Mouse (Mus musculus) liver, embryonic 14.5 days (tissue): ENCODE measurements around the gene Ubxn7. TPM values are rescaled to one million over a fixed set of nuclear protein-coding genes. Genes with fewer than 3 reads are reported as not detected.
A peak's percentile ranks its signal among the peaks of the same experiment; 100 is the strongest.

Experiments
- ATAC-seq: fragments of 200-750 bp; cut with Nextera tagmentation; 2 replicates; pipeline ENCODE4 v1.8.0; 2017; ENCODE audit warnings: moderate number of reproducible peaks, mild to moderate bottlenecking, moderate library complexity; ENCODE audit not compliant: insufficient read depth
- DNase-seq, 3 experiments: peaks; one replicate each; pipeline ENCODE4 v3.0.0-alpha.2; 2012 to 2013; ENCODE audit warnings: low read depth in 3 of 3, low spot score in 3 of 3
- H3K27ac ChIP-seq: fragments of 300-500 bp; sonication (generic); 2 replicates; pipeline ENCODE4 v1.5.1; 2014; ENCODE audit warnings: moderate library complexity, mild to moderate bottlenecking, control low read depth, inconsistent platforms
- H3K27me3 ChIP-seq: fragments of 300-500 bp; sonication (generic); 2 replicates; pipeline ENCODE4 v1.6.1; 2014; ENCODE audit warnings: mild to moderate bottlenecking, low read length, moderate library complexity; ENCODE audit not compliant: control insufficient read depth, insufficient read depth
- H3K36me3 ChIP-seq: fragments of 300-500 bp; sonication (generic); replicated peaks from 2 replicates; pipeline ENCODE4 v1.6.1; 2014; ENCODE audit warnings: low read depth; ENCODE audit not compliant: control insufficient read depth, insufficient read depth
- H3K4me1 ChIP-seq, 2 experiments: fragments of 200-500 bp in 1 of 2; fragments of 300-500 bp in 1 of 2; sonication (generic) in 1 of 2; replicated peaks; 2 replicates each; pipeline ENCODE4 v1.6.1; 2012 to 2014; ENCODE audit warnings: antibody characterized with exemption in 1 of 2, inconsistent platforms in 1 of 2, low read length in 1 of 2; ENCODE audit not compliant: control insufficient read depth in 2 of 2, insufficient read depth in 2 of 2
- H3K4me2 ChIP-seq: fragments of 300-500 bp; sonication (generic); 2 replicates; pipeline ENCODE4 v1.6.1; 2014; ENCODE audit warnings: low read depth, mild to moderate bottlenecking, control low read depth, moderate library complexity
- H3K4me3 ChIP-seq, 2 experiments: fragments of 200-500 bp in 1 of 2; fragments of 300-500 bp in 1 of 2; sonication (generic) in 1 of 2; 2 replicates each; pipeline ENCODE4 v1.5.1; 2012 to 2014; ENCODE audit warnings: low read depth in 2 of 2, low read length in 2 of 2, mild to moderate bottlenecking in 2 of 2, control low read depth in 1 of 2, inconsistent platforms in 1 of 2, moderate library complexity in 1 of 2; ENCODE audit not compliant: insufficient read depth in 1 of 2
- H3K9ac ChIP-seq: fragments of 300-500 bp; sonication (generic); replicated peaks from 2 replicates; pipeline ENCODE4 v1.6.1; 2014; ENCODE audit warnings: mild to moderate bottlenecking, control low read depth, moderate library complexity
- H3K9me3 ChIP-seq: fragments of 300-500 bp; sonication (generic); 2 replicates; pipeline ENCODE4 v1.6.1; 2016; ENCODE audit warnings: low read length, mixed read lengths; ENCODE audit not compliant: control insufficient read depth
- CTCF ChIP-seq: IDR thresholded peaks from 2 replicates; pipeline ENCODE4 v1.5.1; 2016; ENCODE audit warnings: antibody characterized with exemption, low read depth, control low read depth
- EP300 ChIP-seq: IDR thresholded peaks from 2 replicates; pipeline ENCODE4 v1.6.1; 2016; ENCODE audit warnings: antibody characterized with exemption, low read depth
- WGBS: fragments of 180-500 bp; shearing (Covaris S2); extraction: QIAGEN DNeasy Blood & Tissue Kit; methylation state at CpG from one replicate; pipeline ENCODE4 v1.1.7; 2014; ENCODE audit not compliant: insufficient replicate concordance; 5-methylcytosine and 5-hydroxymethylcytosine counted together
- polyA plus RNA-seq, 2 experiments: library from polyadenylated mRNA; depleted of rRNA in 1 of 2; stranded (reverse) in 1 of 2; unstranded in 1 of 2; fragments of >200 nt; fragmentation: Nextera tagmentation in 1 of 2; extraction: Ambion mirVana in 1 of 2; gene quantifications; 2 replicates each; pipeline versions ENCODE4 v1.2.1 to v1.2.3; 2012 to 2014

Gene Ubxn7
- polyA plus RNA-seq, 2 experiments = 5.1 to 5.4 TPM

DNA sequence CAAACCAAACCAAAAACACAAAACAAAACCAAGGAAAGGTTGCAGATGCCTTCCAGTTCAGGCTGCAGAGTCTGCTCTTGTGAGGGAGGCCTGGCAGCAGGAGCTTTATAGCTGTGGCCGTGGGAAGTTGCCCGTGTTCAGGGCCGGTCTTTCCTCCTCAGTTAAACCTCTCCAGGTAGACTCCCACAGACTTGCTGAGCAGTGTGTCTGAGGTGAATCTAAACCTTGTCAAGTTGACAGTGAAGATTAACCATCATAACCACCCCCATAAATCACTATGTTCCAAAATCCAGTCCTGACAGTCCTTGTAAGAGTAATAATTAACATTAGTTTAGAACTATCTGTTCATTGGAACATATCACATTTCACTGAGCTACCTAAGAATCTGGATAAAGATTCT, 95.4 kb downstream of the Ubxn7 start:
- H3K4me1 ChIP-seq = peaks cover 11 to 18% of the 10 kb centered on the region in 2 experiments
- TF ChIP-seq EP300 = no peak
- no peak for TF ChIP-seq CTCF
- H3K9me3 ChIP-seq = no peaks in the 10 kb centered on the region
- no peak for DNase-seq
- H3K4me2 ChIP-seq = no peak overlapping the region
- H3K36me3 ChIP-seq = no peaks in the 10 kb centered on the region
- H3K4me3 ChIP-seq = no peak overlapping the region
- no peak overlapping the region for H3K27ac ChIP-seq
- H3K9ac ChIP-seq = no peak overlapping the region
- no peaks in the 10 kb centered on the region for H3K27me3 ChIP-seq
- ATAC-seq = no peak
- 81% methylated on average over 3 of the region's 3 CpGs for WGBS

DNA sequence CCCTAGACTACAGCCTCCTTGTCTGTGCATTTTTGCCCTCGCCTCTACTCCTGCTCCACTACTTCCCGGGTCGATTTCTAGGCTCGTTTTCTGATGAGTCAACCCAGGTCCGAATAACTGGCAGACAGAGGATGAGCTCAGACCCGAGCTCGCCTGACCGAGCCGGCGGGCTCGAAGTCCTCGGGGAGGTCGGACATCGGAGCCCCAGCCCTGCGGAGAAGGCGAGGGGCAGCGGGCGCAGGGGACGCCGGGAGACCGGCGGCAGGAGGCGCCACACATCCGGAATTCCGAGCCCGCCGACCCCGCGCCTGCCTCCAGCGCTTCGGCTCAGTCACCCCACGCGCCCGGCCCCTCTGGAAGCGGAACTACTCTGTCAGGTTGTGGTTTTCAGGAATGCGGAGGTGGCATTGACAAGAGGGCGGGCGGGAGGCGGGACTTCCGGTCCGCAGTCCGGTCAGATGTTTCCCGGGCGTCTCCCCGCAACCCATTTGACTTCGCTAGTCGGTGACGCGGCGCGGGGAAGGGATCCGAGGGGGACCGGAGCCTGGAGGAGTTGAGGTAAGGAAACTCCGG, 98.5 kb downstream of the Ubxn7 start, which contains the start of gene Pcyt1a:
Pcyt1a (plus strand) TSS at position 448 of the 573 bp plus-strand sequence.
- Histone ChIP-seq H3K36me3 (no peaks in the 10 kb centered on the region; the same call in none of the 2 replicates), H3K4me2 (peak within 1 kb of the TSS; percentile 90), H3K27ac (peak within 1 kb of the TSS; percentile 91), H3K27me3 (no peaks in the 10 kb centered on the region), H3K9ac (peak within 1 kb of the TSS; percentile 99), H3K4me3 (peak within 1 kb of the TSS; percentile 87 to 95), H3K4me1 (peaks cover 25 to 29% of the 10 kb centered on the region in 2 experiments), H3K9me3 (no peaks in the 10 kb centered on the region)
- ATAC-seq (peak; percentile 95), DNase-seq (peak; percentile 87 to 90 (median 88))
- TF ChIP-seq CTCF (no peak; the same call in 1 of the 2 replicates), EP300 (no peak; the same call in none of the 2 replicates)
- 2% methylated on average over 54 of the region's 54 CpGs for WGBS

DNA sequence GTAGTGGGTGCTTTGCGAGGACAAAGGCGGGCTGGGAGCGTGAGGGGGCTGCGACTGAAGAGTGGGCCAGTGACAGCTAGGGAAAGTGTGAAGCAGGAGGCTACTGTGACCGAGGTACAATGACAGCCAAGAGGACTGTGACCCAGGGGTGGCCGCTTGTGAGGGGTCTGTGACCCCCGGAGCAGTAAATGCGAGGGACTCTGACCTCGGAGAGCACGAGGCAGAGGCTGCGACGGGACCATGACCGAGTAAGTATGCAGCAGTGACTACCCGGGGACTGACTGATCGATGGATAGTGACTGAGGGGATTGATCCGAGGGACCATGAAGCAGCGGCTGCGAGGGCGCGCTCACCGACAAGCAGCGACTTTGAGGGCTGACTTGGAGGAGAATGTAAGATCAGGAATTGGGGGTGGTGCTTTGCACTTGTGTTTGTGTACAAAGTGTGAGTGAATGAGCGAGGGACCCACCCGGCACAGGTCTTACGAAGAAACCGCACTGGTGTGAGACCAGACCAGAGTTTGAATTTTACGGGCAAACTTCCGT, 99.1 kb downstream of the Ubxn7 start:
- ATAC-seq (peak; percentile 71), DNase-seq (no peak)
- Histone ChIP-seq H3K27me3 (no peaks in the 10 kb centered on the region), H3K36me3 (peaks cover 4% of the 10 kb centered on the region), H3K4me2 (peak overlapping the region; percentile 90), H3K9me3 (no peaks in the 10 kb centered on the region), H3K4me3 (peak overlapping the region; percentile 87 to 95), H3K27ac (peak overlapping the region; percentile 91), H3K9ac (peak overlapping the region; percentile 99), H3K4me1 (peaks cover 25 to 29% of the 10 kb centered on the region in 2 experiments)
- 2% methylated on average over 28 of the region's 28 CpGs for WGBS
- TF ChIP-seq CTCF (no peak), EP300 (no peak)

DNA sequence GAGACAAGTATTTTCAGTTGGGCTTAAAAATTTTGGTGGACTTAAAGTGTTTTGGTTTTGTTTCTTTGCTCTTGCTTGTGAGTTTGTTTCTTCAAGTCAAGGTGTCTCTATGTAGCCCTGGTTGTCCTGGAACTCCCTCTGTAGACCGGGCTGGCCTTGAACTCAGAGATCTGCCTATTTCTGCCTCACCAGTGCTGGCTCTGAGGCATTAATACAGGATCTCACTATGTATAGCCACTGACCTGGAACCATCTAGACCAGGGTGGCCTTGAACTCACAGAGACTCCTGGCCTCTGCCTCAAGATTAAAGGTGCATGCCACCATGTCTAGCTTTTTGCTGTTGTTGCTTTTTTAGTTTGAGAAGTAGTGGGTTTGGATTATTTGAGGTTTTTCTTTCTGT, 99.9 kb downstream of the Ubxn7 start:
- peaks cover 6% of the 10 kb centered on the region for H3K36me3 ChIP-seq
- ATAC-seq = no peak
- H3K27ac ChIP-seq = peak overlapping the region; percentile 91
- H3K27me3 ChIP-seq = no peaks in the 10 kb centered on the region
- WGBS = 77% methylated on average over 1 of the region's 1 CpGs
- no peaks in the 10 kb centered on the region for H3K9me3 ChIP-seq
- TF ChIP-seq EP300 (no peak), CTCF (no peak)
- H3K4me1 ChIP-seq = peaks cover 26 to 29% of the 10 kb centered on the region in 2 experiments
- DNase-seq = no peak
- peak overlapping the region; percentile 87 to 95 for H3K4me3 ChIP-seq
- H3K9ac ChIP-seq = peak overlapping the region; percentile 99
- H3K4me2 ChIP-seq = peak overlapping the region; percentile 90

DNA sequence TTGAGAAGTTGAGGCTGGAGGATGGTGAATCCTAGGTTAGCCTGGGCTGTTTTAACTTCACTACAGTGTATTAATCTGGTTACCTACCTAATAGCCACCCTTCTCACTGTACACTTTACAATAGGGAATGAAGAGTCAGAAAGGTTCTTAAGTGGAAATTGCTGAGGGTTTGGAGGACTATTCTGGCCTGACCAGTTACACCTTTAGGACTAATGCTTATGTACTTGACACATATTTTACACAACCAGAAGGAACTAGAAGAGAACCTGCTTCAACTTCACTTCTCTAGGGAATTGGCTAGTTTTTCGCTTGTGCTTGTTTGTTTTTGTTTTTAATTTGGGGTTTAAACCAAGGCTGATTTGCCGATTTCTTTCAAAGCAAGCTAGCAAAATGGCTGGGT, 101.1 kb downstream of the Ubxn7 start:
- DNase-seq (no peak), ATAC-seq (no peak)
- H3K4me3 ChIP-seq = peak overlapping the region in 1 of 2 experiments; percentile 26; a peak in 2 of 4 replicates
- TF ChIP-seq EP300 (no peak), CTCF (no peak)
- H3K27me3 ChIP-seq = no peaks in the 10 kb centered on the region
- H3K4me1 ChIP-seq = peaks cover 29 to 30% of the 10 kb centered on the region in 2 experiments
- H3K9ac ChIP-seq = no peak overlapping the region; the same call in 1 of the 2 replicates
- no peak overlapping the region; the same call in 1 of the 2 replicates for H3K27ac ChIP-seq
- H3K9me3 ChIP-seq = no peaks in the 10 kb centered on the region
- peaks cover 13% of the 10 kb centered on the region for H3K36me3 ChIP-seq
- peak overlapping the region; percentile 90 for H3K4me2 ChIP-seq
- 65% methylated on average over 2 of the region's 2 CpGs for WGBS
